Mouse (Mus musculus) brain, embryonic 14.5 days (tissue): ENCODE data around the gene Helz2. TPM values are rescaled to one million over a fixed set of nuclear protein-coding genes. Genes with fewer than 3 reads are reported as not detected.

Source experiments
- DNase-seq: peaks from one replicate; pipeline ENCODE4 v3.0.0-alpha.2; 2011; ENCODE audit warnings: low read depth
- CTCF ChIP-seq: fragments of 200-500 bp; IDR thresholded peaks from 2 replicates; pipeline ENCODE4 v1.5.1; 2012; ENCODE audit warnings: inconsistent platforms, mild to moderate bottlenecking, moderate library complexity, borderline replicate concordance; ENCODE audit not compliant: insufficient read depth, insufficient read length; ENCODE audit errors: extremely low read depth
- POLR2A ChIP-seq: fragments of 200-500 bp; IDR thresholded peaks from 2 replicates; pipeline ENCODE4 v1.6.1; 2012; ENCODE audit warnings: mild to moderate bottlenecking, inconsistent platforms, borderline replicate concordance; ENCODE audit not compliant: poor library complexity, insufficient read depth, insufficient read length, severe bottlenecking; ENCODE audit errors: extremely low read depth
- polyA plus RNA-seq: library from polyadenylated mRNA; depleted of rRNA; stranded (reverse); fragments of >200 nt; gene quantifications from 2 replicates; pipeline ENCODE4 v1.2.3, GENCODE M21; 2012

Gene Helz2
- polyA plus RNA-seq, 1 experiment = 1.7 TPM

DNA sequence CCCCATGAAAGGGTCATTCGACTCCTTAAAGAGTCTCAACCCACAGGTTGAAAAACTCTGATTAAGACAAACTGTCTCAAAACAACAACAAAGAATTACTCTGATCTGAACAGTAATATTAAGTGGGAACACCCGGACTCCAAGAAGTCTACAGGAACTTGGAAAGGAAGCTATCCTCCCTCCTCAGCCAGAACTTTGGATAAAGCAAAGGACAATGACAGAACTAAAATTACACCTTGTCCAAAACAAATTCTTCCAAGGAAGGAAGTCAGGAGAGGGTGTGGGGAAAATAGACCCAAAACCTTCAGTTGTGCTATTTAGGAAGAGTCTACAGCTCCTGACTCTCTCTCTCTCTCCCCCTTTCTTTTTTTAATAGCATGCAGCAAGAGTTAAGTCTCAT lies 30.3 kb upstream of the Helz2 start:
- TF ChIP-seq POLR2A (no peak), CTCF (no peak)
- no peak for DNase-seq

- TF ChIP-seq POLR2A (no peak), CTCF (no peak)
- no peak for DNase-seq
Measured at GRCm38 (mm10) chr2:181266839-181267238, 25.0 kb upstream of the Helz2 start.

GRCm38 (mm10) chr2:181253248-181253647 lies 11.4 kb upstream of the Helz2 start:
- no peak for TF ChIP-seq CTCF
- TF ChIP-seq POLR2A = no peak
- no peak for DNase-seq

DNA sequence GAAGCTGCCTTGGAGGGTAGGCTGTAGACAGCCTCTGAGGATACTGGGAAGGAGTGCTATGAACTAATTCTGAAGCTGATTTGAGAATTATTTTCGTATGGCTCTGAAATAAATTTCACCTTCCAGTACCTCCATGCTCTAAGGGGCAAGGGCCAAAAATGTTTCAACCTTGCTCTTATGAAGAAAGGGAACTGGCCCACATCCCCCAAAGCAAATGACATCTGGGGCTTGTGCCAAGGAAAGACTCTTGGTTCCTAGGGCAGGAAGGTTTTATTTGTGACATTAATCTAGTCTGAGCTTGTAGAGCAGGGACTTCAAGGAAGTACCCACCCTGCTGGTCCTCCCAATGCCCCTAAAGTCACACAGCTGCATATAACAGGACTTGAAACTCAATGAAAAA lies 10.0 kb upstream of the Helz2 start:
- TF ChIP-seq POLR2A = no peak
- no peak for TF ChIP-seq CTCF
- DNase-seq = no peak

- TF ChIP-seq POLR2A = no peak
- no peak for TF ChIP-seq CTCF
- DNase-seq = no peak
Measured at GRCm38 (mm10) chr2:181249217-181249616, 7.4 kb upstream of the Helz2 start.

- no peak for TF ChIP-seq POLR2A
- no peak for TF ChIP-seq CTCF
- no peak for DNase-seq
Measured at GRCm38 (mm10) chr2:181245031-181245430, 3.2 kb upstream of the Helz2 start.

GRCm38 (mm10) chr2:181243706-181244394 lies 2.0 kb upstream of the Helz2 start:
- no peak for TF ChIP-seq POLR2A
- TF ChIP-seq CTCF = no peak
- no peak for DNase-seq

GRCm38 (mm10) chr2:181242314-181242665 lies 463 bp upstream of the Helz2 start:
- no peak for TF ChIP-seq CTCF
- TF ChIP-seq POLR2A = no peak
- no peak for DNase-seq

- DNase-seq = no peak
- TF ChIP-seq CTCF = no peak
- no peak for TF ChIP-seq POLR2A
Measured at GRCm38 (mm10) chr2:181240806-181241440, 904 bp downstream of the Helz2 start.

- TF ChIP-seq POLR2A (no peak), CTCF (no peak)
- DNase-seq = no peak
Measured at GRCm38 (mm10) chr2:181239261-181239660, 2.6 kb downstream of the Helz2 start.

DNA sequence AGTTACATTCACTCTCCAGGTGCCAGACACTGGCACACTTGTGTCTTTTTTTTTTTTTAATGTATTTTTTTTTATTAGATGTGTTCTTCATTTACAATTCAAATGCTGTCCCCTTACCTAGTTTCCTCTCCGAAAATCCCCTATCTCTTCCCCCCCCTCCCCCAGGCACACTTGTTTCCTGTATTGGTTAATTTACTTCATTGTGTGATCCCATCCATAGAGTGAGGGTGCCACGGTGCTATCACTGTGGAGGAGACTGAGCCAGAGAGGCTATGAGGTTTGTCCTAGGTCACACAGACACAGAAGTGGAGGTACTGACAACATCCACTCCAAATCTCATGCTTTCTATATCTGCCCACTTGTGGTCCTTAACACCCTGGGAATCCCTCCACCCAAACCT lies 3.0 kb downstream of the Helz2 start:
- DNase-seq = no peak
- TF ChIP-seq POLR2A (no peak), CTCF (no peak)

DNA sequence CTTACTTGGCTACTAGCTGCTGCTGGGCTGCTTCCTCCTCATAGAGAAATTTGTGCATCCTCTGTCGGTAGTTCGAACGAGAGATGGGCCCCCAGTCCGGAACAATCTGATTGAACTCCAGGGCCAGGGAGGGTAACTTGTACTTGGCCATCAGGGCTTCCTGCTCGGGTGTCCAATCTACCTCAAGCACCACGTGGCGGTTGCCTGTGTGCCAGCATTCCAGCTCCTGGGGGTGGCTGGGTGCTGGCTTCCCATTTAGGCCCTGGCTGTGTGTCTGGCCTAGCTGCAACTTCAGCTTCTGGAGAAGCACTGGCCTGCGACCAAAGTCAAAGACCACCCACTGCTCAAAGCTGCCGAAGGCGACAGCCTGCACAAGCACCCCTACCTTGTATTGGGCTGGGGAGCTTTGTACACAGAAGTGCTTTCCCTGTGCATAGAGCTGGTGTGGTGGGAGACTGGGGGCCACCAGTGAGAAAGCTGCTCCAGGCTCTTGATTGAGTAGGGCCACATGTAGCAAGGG lies 3.7 kb downstream of the Helz2 start:
- TF ChIP-seq POLR2A (no peak), CTCF (no peak)
- DNase-seq = no peak
